Mouse (Mus musculus): ENCODE measurements around the gene Slc8b1.

DNA sequence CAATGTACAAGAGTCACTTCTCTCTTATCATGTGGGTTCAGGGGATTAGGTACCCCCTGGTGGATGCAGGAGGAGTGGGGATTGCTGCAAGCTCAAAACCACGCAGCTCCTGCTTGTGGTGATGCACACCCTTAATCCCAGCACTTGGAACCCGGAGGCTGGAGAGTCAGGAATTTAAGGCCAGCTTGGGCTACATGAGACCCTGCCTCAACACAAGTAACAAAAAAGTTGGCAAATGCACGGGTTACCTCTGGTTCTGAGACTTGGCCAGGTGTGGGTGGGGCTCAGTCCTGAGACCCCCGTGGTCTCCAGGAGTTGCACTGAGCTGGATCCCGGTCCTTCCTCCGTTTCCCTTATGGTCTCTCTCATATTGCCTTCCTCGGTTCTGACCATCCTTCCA is 4.5 kb downstream of the Slc8b1 start:
- no peak for TF ChIP-seq HCFC1 (IDR thresholded peaks at IDR 0.05; ENCODE audit: borderline replicate concordance, insufficient read depth, low read length)
- TF ChIP-seq ZC3H11A (IDR thresholded peaks at IDR 0.05; ENCODE audit: borderline replicate concordance, low read depth, low read length), result no peak
- no peak for TF ChIP-seq MAFK (IDR thresholded peaks at IDR 0.05; ENCODE audit: insufficient read depth, low read depth, low read length)
- no peak for TF ChIP-seq ZNF384 (IDR thresholded peaks at IDR 0.05; ENCODE audit: low read depth, low read length)
- no peak for TF ChIP-seq CHD2 (IDR thresholded peaks at IDR 0.05; ENCODE audit: low read depth, low read length)
